Mouse (Mus musculus) thymus, adult 2 months (tissue): ENCODE data around the gene Ubl5. TPM values are rescaled to one million over a fixed set of nuclear protein-coding genes. Genes with fewer than 3 reads are reported as not detected.

ENCODE experiments used
- DNase-seq: peaks from one replicate; pipeline ENCODE4 v3.0.0; 2021
- H3K27ac ChIP-seq: fragments of 200-500 bp; 2 replicates; pipeline ENCODE4 v1.5.1; 2012; ENCODE audit warnings: low read length, control low read depth; ENCODE audit not compliant: control insufficient read depth, insufficient read depth
- H3K27me3 ChIP-seq: fragments of 200-500 bp; 2 replicates; pipeline ENCODE4 v1.6.1; 2012; ENCODE audit warnings: mild to moderate bottlenecking, low read length, moderate library complexity, mixed read lengths; ENCODE audit not compliant: control insufficient read depth, insufficient read depth
- H3K36me3 ChIP-seq: fragments of 200-500 bp; 2 replicates; pipeline ENCODE4 v1.6.1; 2012; ENCODE audit warnings: mild to moderate bottlenecking, low read length, moderate library complexity; ENCODE audit not compliant: control insufficient read depth, insufficient read depth
- H3K4me1 ChIP-seq: fragments of 200-500 bp; replicated peaks from 2 replicates; pipeline ENCODE4 v1.6.1; 2012; ENCODE audit warnings: low read length; ENCODE audit not compliant: control insufficient read depth, insufficient read depth
- H3K4me3 ChIP-seq: fragments of 200-500 bp; 2 replicates; pipeline ENCODE4 v1.5.1; 2012; ENCODE audit warnings: mild to moderate bottlenecking, low read length, control low read depth, moderate library complexity; ENCODE audit not compliant: control insufficient read depth, insufficient read depth
- CTCF ChIP-seq: fragments of 200-500 bp; IDR thresholded peaks from 2 replicates; pipeline ENCODE4 v1.5.1; 2012; ENCODE audit warnings: mild to moderate bottlenecking, control low read depth, low read length, moderate library complexity, borderline replicate concordance; ENCODE audit not compliant: control insufficient read depth, poor library complexity, insufficient read depth; ENCODE audit errors: extremely low read depth
- POLR2A ChIP-seq: fragments of 200-500 bp; IDR thresholded peaks from 2 replicates; pipeline ENCODE4 v1.6.1; 2012; ENCODE audit warnings: mild to moderate bottlenecking, low read length, control low read depth, moderate library complexity; ENCODE audit not compliant: control insufficient read depth, poor library complexity, insufficient read depth; ENCODE audit errors: extremely low read depth
- WGBS: fragments of 180-500 bp; shearing (Covaris S2); methylation state at CpG from one replicate; pipeline ENCODE4 v1.1.7; 2018; 5-methylcytosine and 5-hydroxymethylcytosine counted together
- polyA plus RNA-seq: library from polyadenylated mRNA; depleted of rRNA; stranded (reverse); fragments of >200 nt; gene quantifications from 2 replicates; pipeline ENCODE4 v1.2.3, GENCODE M21; 2012

The Ubl5 gene
- polyA plus RNA-seq, 1 experiment = 207 TPM

GRCm38 (mm10) chr9:20664982-20665637 is 22.4 kb downstream of the Ubl5 start:
- Histone ChIP-seq H3K4me1 (peaks cover 12% of the 10 kb centered on the region), H3K27ac (no peak overlapping the region), H3K36me3 (peaks cover 23% of the 10 kb centered on the region), H3K4me3 (no peak overlapping the region), H3K27me3 (no peaks in the 10 kb centered on the region)
- DNase-seq = no peak
- WGBS = 94% methylated on average over 5 of the region's 5 CpGs
- no peak for TF ChIP-seq POLR2A
- no peak for TF ChIP-seq CTCF

GRCm38 (mm10) chr9:20665925-20666324 is 23.2 kb downstream of the Ubl5 start:
- no peak for DNase-seq
- Histone ChIP-seq H3K4me3 (no peak overlapping the region), H3K27ac (no peak overlapping the region), H3K4me1 (peaks cover 12% of the 10 kb centered on the region), H3K27me3 (no peaks in the 10 kb centered on the region), H3K36me3 (peaks cover 22% of the 10 kb centered on the region)
- WGBS = 76% methylated on average over 8 of the region's 8 CpGs
- TF ChIP-seq POLR2A (no peak), CTCF (no peak)

GRCm38 (mm10) chr9:20666510-20667034 is 23.9 kb downstream of the Ubl5 start:
- Histone ChIP-seq H3K27me3 (no peaks in the 10 kb centered on the region), H3K27ac (no peak overlapping the region), H3K4me3 (no peak overlapping the region), H3K36me3 (peaks cover 22% of the 10 kb centered on the region), H3K4me1 (peaks cover 12% of the 10 kb centered on the region)
- TF ChIP-seq CTCF (no peak), POLR2A (no peak)
- WGBS = 9% methylated on average over 7 of the region's 7 CpGs
- peak; percentile 52 for DNase-seq

GRCm38 (mm10) chr9:20668065-20668464 is 25.4 kb downstream of the Ubl5 start:
- H3K27me3 ChIP-seq = no peaks in the 10 kb centered on the region; the same call in 1 of the 2 replicates
- H3K4me3 ChIP-seq = no peak overlapping the region
- peaks cover 12% of the 10 kb centered on the region for H3K4me1 ChIP-seq
- TF ChIP-seq POLR2A = no peak
- TF ChIP-seq CTCF = no peak
- no peak overlapping the region for H3K27ac ChIP-seq
- peaks cover 13% of the 10 kb centered on the region for H3K36me3 ChIP-seq
- DNase-seq = no peak
- 93% methylated on average over 22 of the region's 22 CpGs for WGBS

- no peaks in the 10 kb centered on the region; the same call in 1 of the 2 replicates for H3K27me3 ChIP-seq
- H3K4me1 ChIP-seq = peaks cover under 1% of the 10 kb centered on the region; the same call in 1 of the 2 replicates
- WGBS = 52% methylated on average over 16 of the region's 16 CpGs
- H3K36me3 ChIP-seq = no peaks in the 10 kb centered on the region
- TF ChIP-seq CTCF (no peak), POLR2A (no peak)
- DNase-seq = no peak
- no peak overlapping the region for H3K4me3 ChIP-seq
- H3K27ac ChIP-seq = no peak overlapping the region
Observed at GRCm38 (mm10) chr9:20672047-20672446, 29.4 kb downstream of the Ubl5 start.

GRCm38 (mm10) chr9:20677892-20678291 is 35.2 kb downstream of the Ubl5 start:
- 94% methylated on average over 12 of the region's 12 CpGs for WGBS
- no peaks in the 10 kb centered on the region for H3K27me3 ChIP-seq
- no peaks in the 10 kb centered on the region for H3K4me1 ChIP-seq
- no peaks in the 10 kb centered on the region for H3K36me3 ChIP-seq
- TF ChIP-seq CTCF (no peak), POLR2A (no peak)
- no peak overlapping the region for H3K27ac ChIP-seq
- H3K4me3 ChIP-seq = no peak overlapping the region
- DNase-seq = no peak
